Mouse (Mus musculus) naive thymus-derived CD4-positive, alpha-beta T cell, adult 2 months (primary cell): ENCODE data around the gene Casc4.

Experiments
- DNase-seq: peaks from one replicate; pipeline ENCODE4 v3.0.0-alpha.2; 2011; ENCODE audit warnings: low read depth

Casc4 gene

GRCm38 (mm10) chr2:121866632-121867050 is at the start of gene Casc4:
Casc4 (plus strand) TSS chr2:121866970.
- DNase-seq = peak; percentile 91

DNA sequence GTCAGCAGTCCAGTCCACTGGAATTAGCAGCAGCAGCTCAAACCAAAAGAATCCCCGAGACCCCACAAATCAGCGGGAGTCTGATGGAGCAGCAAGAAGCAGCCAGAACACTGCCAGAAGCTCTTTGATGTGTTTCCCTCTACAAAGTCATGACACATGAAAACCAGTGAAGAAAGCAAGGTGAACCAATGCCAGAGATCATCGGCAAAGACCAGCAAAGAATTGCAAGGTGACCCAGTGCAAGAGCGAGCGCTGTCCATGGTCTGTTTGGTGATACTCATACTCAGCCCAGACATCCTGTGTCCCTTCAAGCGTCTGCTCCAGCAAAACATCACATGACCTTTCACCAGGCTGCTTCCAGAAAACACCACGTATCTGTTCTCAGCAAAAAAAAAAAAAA is 45.0 kb upstream of the Casc4 start:
- DNase-seq = no peak

- no peak for DNase-seq
These were observed 42.1 kb upstream of the Casc4 start for GRCm38 (mm10) chr2:121824653-121825052.

GRCm38 (mm10) chr2:121826189-121826588 is 40.6 kb upstream of the Casc4 start:
- DNase-seq = no peak

GRCm38 (mm10) chr2:121828411-121828810 is 38.4 kb upstream of the Casc4 start:
- DNase-seq = no peak

- DNase-seq = peak; percentile 48
These were observed 34.3 kb upstream of the Casc4 start for GRCm38 (mm10) chr2:121832484-121832894.

GRCm38 (mm10) chr2:121834926-121835325 is 31.8 kb upstream of the Casc4 start:
- DNase-seq = no peak

DNA sequence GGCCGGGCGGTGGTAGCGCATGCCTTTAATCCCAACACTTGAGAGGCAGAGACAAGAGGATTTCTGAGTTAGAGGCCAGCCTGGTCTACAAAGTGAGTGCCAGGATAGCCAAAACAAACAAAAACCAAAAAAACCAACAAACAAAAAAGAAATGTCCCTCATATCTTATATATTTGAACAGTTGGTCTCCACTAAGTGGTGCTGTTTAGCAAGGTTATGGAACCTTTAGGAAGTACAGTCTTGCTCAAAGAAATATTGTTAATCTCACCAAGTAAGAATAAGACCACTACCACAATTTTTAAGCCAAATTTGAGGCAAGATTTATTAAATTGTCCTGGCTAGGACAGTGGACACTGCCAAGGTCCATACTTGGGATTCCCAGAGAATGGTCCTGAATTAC is 25.3 kb upstream of the Casc4 start:
- DNase-seq = no peak

DNA sequence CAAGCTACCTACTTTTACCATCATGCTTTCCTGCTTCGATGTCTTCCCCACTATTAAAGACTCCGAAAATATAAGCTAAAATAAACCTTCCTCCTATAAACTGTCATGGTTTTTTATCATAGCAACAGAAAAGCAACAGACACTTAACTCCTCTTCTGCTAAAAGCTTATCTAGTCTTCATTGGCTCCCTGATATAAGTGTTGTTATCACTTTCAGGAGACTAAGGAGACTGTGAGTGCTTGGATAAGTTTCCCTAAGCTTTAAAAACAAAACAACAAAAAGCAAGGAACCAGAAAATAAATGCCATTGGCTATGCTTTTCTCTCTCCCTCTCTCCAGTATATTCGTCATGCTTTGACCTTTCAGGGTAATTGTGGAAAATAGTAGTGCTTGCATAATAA is 24.5 kb upstream of the Casc4 start:
- no peak for DNase-seq

DNA sequence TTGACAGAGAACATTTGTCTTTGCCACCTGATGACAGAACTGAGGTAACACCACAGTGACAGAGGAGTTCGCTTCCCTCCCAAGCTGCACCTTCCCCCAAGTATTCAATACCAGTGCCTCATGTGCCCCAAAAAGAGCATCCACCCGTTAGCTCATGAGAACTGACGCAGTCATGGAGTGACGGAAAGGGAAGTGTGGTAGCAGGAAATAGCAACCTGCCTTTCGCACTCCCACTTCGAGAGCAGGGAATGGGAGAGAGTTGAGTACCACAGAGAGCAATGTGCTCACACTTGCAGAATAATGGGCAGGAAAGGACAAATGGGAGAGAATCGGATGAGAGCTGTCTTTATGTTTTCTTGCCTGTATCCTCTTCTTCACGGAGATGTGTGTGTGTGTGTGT is 20.7 kb upstream of the Casc4 start:
- DNase-seq = no peak

DNA sequence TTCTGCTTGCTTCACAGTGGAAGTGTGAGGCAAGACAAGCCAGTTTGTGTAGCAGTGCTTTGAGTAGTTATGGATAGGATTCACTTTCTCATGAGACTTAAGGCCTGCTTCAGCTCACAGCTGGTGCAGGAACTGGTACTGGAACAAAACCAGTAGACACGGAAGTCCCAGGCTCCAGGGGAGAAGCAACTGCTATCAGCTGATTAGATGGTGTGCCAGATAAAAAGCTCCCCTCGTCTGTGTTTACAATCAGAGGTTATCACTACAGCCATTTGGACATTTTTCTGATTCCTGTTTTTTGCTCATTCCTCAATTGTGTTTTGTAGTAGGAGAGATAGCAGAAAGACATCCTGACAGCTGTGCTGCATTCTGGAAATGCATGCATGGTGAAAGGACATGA is 14.7 kb upstream of the Casc4 start:
- DNase-seq = no peak

DNA sequence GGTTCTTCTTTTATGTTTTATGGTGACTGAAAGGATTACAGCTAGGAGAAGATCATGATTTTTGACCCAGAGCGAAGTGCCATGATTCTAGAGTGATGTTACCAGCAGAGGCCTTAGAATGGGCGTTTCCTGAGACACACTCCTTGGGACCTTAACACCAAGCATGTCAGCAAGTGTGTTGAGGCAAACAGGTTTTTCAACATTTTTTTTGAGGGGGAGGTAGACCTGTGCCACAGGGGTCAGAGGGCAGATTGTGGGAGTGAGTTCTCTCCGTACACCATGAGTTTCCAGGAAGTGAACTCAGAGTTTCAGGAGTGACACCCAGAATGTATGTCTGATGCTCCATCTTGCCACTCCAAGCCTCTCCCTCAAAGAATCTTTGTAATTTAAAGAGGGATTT is 12.8 kb upstream of the Casc4 start:
- DNase-seq = no peak

GRCm38 (mm10) chr2:121859380-121859980 is 7.3 kb upstream of the Casc4 start:
- no peak for DNase-seq

- peak; percentile 80 for DNase-seq
These were observed 634 bp upstream of the Casc4 start for GRCm38 (mm10) chr2:121866071-121866601.

DNA sequence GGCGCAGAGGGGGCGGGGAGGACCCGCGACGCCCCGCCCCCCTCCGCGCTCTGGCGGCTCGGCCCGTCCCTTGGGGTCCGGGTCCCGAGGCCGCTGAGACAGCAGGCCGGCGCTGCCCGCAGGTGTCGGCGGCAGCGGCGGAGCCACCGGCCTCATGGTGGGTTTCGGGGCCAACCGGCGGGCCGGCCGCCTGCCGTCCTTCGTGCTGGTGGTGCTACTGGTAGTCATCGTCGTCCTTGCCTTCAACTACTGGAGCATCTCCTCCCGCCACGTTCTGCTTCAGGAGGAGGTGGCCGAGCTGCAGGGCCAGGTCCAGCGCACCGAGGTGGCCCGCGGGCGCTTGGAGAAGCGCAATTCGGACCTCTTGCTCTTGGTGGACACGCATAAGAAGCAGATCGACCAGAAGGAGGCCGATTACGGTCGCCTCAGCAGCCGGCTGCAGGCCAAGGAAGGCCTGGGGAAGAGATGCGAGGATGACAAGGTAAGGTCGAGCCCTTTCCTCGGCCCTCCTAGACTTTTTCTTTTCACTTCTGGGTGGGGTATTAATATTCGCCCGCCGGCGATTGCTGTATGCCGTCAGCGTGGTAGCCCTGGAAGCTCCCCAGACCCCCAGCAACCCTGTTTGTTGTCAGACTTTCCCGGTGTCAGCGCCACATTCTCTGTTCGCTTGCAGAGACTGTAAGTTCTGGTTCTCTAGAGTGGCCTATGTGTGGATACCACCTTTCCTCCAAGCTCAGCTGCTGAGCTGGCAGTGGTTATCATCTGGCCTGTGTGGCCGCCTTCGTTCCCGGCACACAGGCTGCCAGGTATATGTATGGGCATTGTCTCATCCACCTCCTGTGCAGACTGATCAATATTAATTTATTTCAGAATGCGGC is 520 bp downstream of the Casc4 start:
- DNase-seq = peak; percentile 60

DNA sequence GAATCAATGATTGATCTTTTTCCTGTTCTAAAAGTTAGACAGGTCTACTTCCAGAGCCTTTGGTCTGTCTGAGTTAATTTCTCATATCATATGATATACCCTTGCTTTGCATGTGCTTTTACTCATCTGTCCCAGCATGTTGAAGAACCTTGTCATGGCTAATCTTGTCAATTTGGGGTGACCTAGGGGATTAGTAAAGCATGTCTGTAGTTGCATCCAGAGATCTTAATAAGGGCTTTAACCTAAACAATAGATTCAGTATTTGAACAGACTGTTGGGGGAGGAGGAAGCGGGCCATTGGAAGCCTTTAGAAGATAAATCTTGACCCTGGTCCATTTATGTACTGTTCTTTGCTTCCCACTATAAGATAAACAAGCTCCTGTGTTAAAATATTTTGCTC is 12.7 kb downstream of the Casc4 start:
- no peak for DNase-seq

DNA sequence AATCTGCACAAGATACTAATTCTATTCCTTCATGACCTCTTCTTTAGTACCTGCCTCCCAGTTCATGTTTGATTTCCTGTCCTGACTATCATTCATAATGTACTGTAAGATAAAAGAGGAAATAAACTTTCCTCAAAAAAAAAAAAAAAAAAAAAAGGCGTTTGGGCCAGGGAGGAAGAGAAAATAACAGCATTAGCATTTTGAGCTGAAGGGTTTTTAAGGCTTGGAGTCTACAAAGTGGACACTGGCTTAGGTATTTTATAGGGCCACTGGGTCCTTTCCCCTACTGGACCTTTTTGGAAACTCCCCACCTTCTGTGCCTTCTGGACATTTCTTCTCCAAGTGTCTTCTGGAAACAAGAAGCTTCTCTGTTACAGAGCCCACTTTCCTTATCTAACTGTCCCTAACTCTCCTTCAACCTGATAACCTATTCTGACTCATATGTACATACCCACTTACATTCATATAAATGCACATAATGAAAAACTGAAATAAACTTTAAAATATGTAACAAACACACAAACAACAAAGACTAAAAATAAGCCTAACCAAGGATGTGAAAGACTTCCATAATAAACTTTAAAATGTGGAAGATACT is 18.8 kb downstream of the Casc4 start:
- no peak for DNase-seq

GRCm38 (mm10) chr2:121886406-121886805 is 19.6 kb downstream of the Casc4 start:
- DNase-seq = no peak

GRCm38 (mm10) chr2:121888720-121889497 is 22.1 kb downstream of the Casc4 start:
- DNase-seq = no peak

DNA sequence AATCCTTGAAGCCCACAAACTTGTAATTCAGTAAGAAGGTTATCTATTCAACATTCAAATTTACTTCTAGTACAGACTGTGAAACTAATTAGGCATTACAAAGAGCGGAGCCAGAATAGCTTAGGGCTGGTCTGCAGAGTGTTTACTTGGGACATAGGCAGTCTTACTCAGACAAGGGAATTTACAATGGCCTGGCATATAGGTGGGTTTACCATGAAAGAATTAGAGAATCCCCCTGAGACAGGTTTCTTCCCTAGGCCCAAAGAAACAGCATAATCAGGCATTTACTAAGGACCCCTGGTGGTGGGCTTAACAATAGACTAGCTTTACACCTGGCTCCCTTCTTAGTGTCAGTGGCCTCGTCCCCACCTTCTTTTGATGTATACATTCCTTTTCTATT is 28.5 kb downstream of the Casc4 start:
- no peak for DNase-seq

GRCm38 (mm10) chr2:121896825-121897224 is 30.1 kb downstream of the Casc4 start:
- DNase-seq = no peak

DNA sequence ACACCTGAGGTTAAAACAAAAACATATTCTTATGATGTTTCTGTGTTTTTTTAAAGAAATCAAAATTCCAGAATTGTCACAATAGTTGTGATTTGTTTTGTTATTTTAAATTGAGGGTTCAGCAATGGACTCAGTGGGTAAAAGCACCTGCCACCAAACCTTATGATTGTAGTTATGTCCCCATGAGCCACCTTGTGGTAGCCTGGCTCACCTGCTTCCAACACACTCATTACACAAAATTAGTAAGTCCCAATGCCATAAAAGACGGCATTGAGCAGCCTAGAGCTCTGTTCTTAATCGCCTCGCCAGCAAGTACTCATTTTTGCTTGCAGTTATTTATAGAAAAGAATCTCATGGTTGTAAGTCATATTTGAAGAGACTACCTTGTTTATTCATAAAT is 43.2 kb downstream of the Casc4 start:
- no peak for DNase-seq
